Mouse (Mus musculus) mesoderm, embryonic 11.5 days (tissue): ENCODE data around the gene Gm17571.
A peak's percentile ranks its signal among the peaks of the same experiment; 100 is the strongest.

Experiments
- DNase-seq: peaks from one replicate; pipeline ENCODE4 v3.0.0-alpha.2; 2012; ENCODE audit warnings: low read depth, low spot score

Gene Gm17571

GRCm38 (mm10) chr9:13446703-13447285 is at the start of gene Gm17571:
TSS of gene Gm17571 (minus strand) at chr9:13446753.
- no peak for DNase-seq

GRCm38 (mm10) chr9:13495530-13495929 is 49.0 kb upstream of the Gm17571 start:
- DNase-seq = no peak

- DNase-seq = no peak
These were observed 47.2 kb upstream of the Gm17571 start for GRCm38 (mm10) chr9:13493746-13494145.

- no peak for DNase-seq
These were observed 46.3 kb upstream of the Gm17571 start for GRCm38 (mm10) chr9:13492807-13493206.

GRCm38 (mm10) chr9:13491854-13492620 is 45.5 kb upstream of the Gm17571 start:
- no peak for DNase-seq

GRCm38 (mm10) chr9:13491107-13491506 is 44.6 kb upstream of the Gm17571 start:
- DNase-seq = no peak

- no peak for DNase-seq
These were observed 39.4 kb upstream of the Gm17571 start for GRCm38 (mm10) chr9:13485914-13486313.

- DNase-seq = no peak
These were observed 38.0 kb upstream of the Gm17571 start for GRCm38 (mm10) chr9:13484267-13485240.

- no peak for DNase-seq
These were observed 36.9 kb upstream of the Gm17571 start for GRCm38 (mm10) chr9:13483199-13484068.

GRCm38 (mm10) chr9:13479275-13479674 is 32.7 kb upstream of the Gm17571 start:
- DNase-seq = peak; percentile 80

GRCm38 (mm10) chr9:13474951-13475350 is 28.4 kb upstream of the Gm17571 start:
- no peak for DNase-seq

- DNase-seq = no peak
These were observed 23.5 kb upstream of the Gm17571 start for GRCm38 (mm10) chr9:13470013-13470412.

GRCm38 (mm10) chr9:13468778-13469177 is 22.2 kb upstream of the Gm17571 start:
- DNase-seq = no peak

GRCm38 (mm10) chr9:13467745-13468144 is 21.2 kb upstream of the Gm17571 start:
- no peak for DNase-seq

- no peak for DNase-seq
These were observed 20.3 kb upstream of the Gm17571 start for GRCm38 (mm10) chr9:13466816-13467215.

GRCm38 (mm10) chr9:13466351-13466750 is 19.8 kb upstream of the Gm17571 start:
- DNase-seq = no peak

- DNase-seq = no peak
These were observed 18.9 kb upstream of the Gm17571 start for GRCm38 (mm10) chr9:13465358-13466020.

GRCm38 (mm10) chr9:13460926-13461325 is 14.4 kb upstream of the Gm17571 start:
- DNase-seq = no peak

- no peak for DNase-seq
These were observed 13.5 kb upstream of the Gm17571 start for GRCm38 (mm10) chr9:13460012-13460411.

- DNase-seq = no peak
These were observed 12.8 kb upstream of the Gm17571 start for GRCm38 (mm10) chr9:13459371-13459770.

GRCm38 (mm10) chr9:13457774-13458173 is 11.2 kb upstream of the Gm17571 start:
- DNase-seq = no peak
